Mouse (Mus musculus): ENCODE measurements at regions not wholly inside any gene's neighbourhood (a gene's known extent, or its start where the extent isn't known, plus 50 kb on each side); places are given as distances from the start of the nearest gene placed in this dataset.

- Histone ChIP-seq H3K9me3 (replicated peaks) (no peaks in the 10 kb centered on the region), H3K36me3 (no peaks in the 10 kb centered on the region), H3K4me1 (0 out of 2 replicates have a peak, but pooled peaks cover 2% of the 10 kb centered on the region), H3K4me2 (replicated peaks) (no peak overlapping the region), H3K27me3 (no peaks in the 10 kb centered on the region), H3K27ac (replicated peaks) (no peak overlapping the region), H3K4me3 (replicated peaks) (no peak overlapping the region), H3K9ac (no peak overlapping the region)
- WGBS, result 90% methylated on average over 6 of the region's 6 CpGs
- ATAC-seq (ENCODE audit: insufficient number of reproducible peaks, low FRiP score, low TSS enrichment, low read depth), result no peak
Observed at GRCm38 (mm10) chr9:101552789-101553188, 301.2 kb upstream of the Ppp2r3a start.

- no peak overlapping the region for H3K9ac ChIP-seq
- H3K27me3 ChIP-seq, result no peaks in the 10 kb centered on the region
- no peak overlapping the region for H3K27ac ChIP-seq (replicated peaks)
- no peaks in the 10 kb centered on the region for H3K36me3 ChIP-seq
- H3K4me1 ChIP-seq, result 0 out of 2 replicates have a peak, but pooled peaks cover 2% of the 10 kb centered on the region
- H3K9me3 ChIP-seq (replicated peaks), result no peaks in the 10 kb centered on the region
- WGBS, result 60% methylated on average over 3 of the region's 3 CpGs
- ATAC-seq (ENCODE audit: insufficient number of reproducible peaks, low FRiP score, low TSS enrichment, low read depth), result no peak
- H3K4me3 ChIP-seq (replicated peaks), result no peak overlapping the region
- H3K4me2 ChIP-seq (replicated peaks), result no peak overlapping the region
Observed at GRCm38 (mm10) chr9:101551256-101551655, 299.7 kb upstream of the Ppp2r3a start.

- 68% methylated on average over 10 of the region's 10 CpGs for WGBS
- H3K4me1 ChIP-seq, result no peaks in the 10 kb centered on the region
- no peak for ATAC-seq (ENCODE audit: insufficient number of reproducible peaks, low FRiP score, low TSS enrichment, low read depth)
Observed at GRCm38 (mm10) chr9:101546213-101546832, 294.7 kb upstream of the Ppp2r3a start.

GRCm38 (mm10) chr9:101518137-101518536 is 266.5 kb upstream of the Ppp2r3a start:
- no peak overlapping the region for H3K4me3 ChIP-seq (replicated peaks)
- no peaks in the 10 kb centered on the region for H3K36me3 ChIP-seq
- H3K27ac ChIP-seq (replicated peaks), result no peak overlapping the region
- no peaks in the 10 kb centered on the region for H3K27me3 ChIP-seq
- ATAC-seq (ENCODE audit: insufficient number of reproducible peaks, low FRiP score, low TSS enrichment, low read depth), result no peak
- 65% methylated on average over 7 of the region's 7 CpGs for WGBS
- no peak overlapping the region for H3K4me2 ChIP-seq (replicated peaks)
- no peaks in the 10 kb centered on the region for H3K9me3 ChIP-seq (replicated peaks)
- H3K4me1 ChIP-seq, result no peaks in the 10 kb centered on the region
- H3K9ac ChIP-seq, result no peak overlapping the region

More at GRCm38 (mm10) chr9:101546213-101546832, 294.7 kb upstream of the Ppp2r3a start:
- H3K27me3 ChIP-seq, result no peaks in the 10 kb centered on the region
- H3K9me3 ChIP-seq (replicated peaks), result no peaks in the 10 kb centered on the region
- no peak overlapping the region for H3K27ac ChIP-seq (replicated peaks)
- H3K36me3 ChIP-seq, result no peaks in the 10 kb centered on the region
- H3K4me3 ChIP-seq (replicated peaks), result no peak overlapping the region
- no peak overlapping the region for H3K9ac ChIP-seq
- no peak overlapping the region for H3K4me2 ChIP-seq (replicated peaks)

GRCm38 (mm10) chr9:101510807-101511206 is 259.2 kb upstream of the Ppp2r3a start:
- H3K27ac ChIP-seq (replicated peaks), result no peak overlapping the region
- 71% methylated on average over 3 of the region's 3 CpGs for WGBS

GRCm38 (mm10) chr9:101509196-101509595 is 257.6 kb upstream of the Ppp2r3a start:
- H3K27ac ChIP-seq (replicated peaks), result no peak overlapping the region
- no peaks in the 10 kb centered on the region for H3K4me1 ChIP-seq
- H3K4me3 ChIP-seq (replicated peaks), result no peak overlapping the region
- WGBS, result 80% methylated on average over 9 of the region's 9 CpGs
- ATAC-seq (ENCODE audit: insufficient number of reproducible peaks, low FRiP score, low TSS enrichment, low read depth), result no peak
- no peaks in the 10 kb centered on the region for H3K36me3 ChIP-seq
- H3K9me3 ChIP-seq (replicated peaks), result no peaks in the 10 kb centered on the region
- no peak overlapping the region for H3K4me2 ChIP-seq (replicated peaks)
- H3K9ac ChIP-seq, result no peak overlapping the region
- H3K27me3 ChIP-seq, result no peaks in the 10 kb centered on the region

More at GRCm38 (mm10) chr9:101510807-101511206, 259.2 kb upstream of the Ppp2r3a start:
- Histone ChIP-seq H3K4me3 (replicated peaks) (no peak overlapping the region), H3K9me3 (replicated peaks) (no peaks in the 10 kb centered on the region), H3K4me2 (replicated peaks) (no peak overlapping the region), H3K9ac (no peak overlapping the region), H3K27me3 (no peaks in the 10 kb centered on the region), H3K4me1 (no peaks in the 10 kb centered on the region), H3K36me3 (no peaks in the 10 kb centered on the region)
- no peak for ATAC-seq (ENCODE audit: insufficient number of reproducible peaks, low FRiP score, low TSS enrichment, low read depth)

GRCm38 (mm10) chr9:101507023-101507690 is 255.6 kb upstream of the Ppp2r3a start:
- H3K27me3 ChIP-seq, result no peaks in the 10 kb centered on the region
- H3K4me3 ChIP-seq (replicated peaks), result no peak overlapping the region
- WGBS, result 77% methylated on average over 6 of the region's 6 CpGs
- no peaks in the 10 kb centered on the region for H3K36me3 ChIP-seq
- H3K4me2 ChIP-seq (replicated peaks), result no peak overlapping the region
- ATAC-seq (ENCODE audit: insufficient number of reproducible peaks, low FRiP score, low TSS enrichment, low read depth), result no peak
- H3K9ac ChIP-seq, result no peak overlapping the region
- H3K27ac ChIP-seq (replicated peaks), result no peak overlapping the region
- no peaks in the 10 kb centered on the region for H3K9me3 ChIP-seq (replicated peaks)
- no peaks in the 10 kb centered on the region for H3K4me1 ChIP-seq

- Histone ChIP-seq H3K4me3 (replicated peaks) (no peak overlapping the region), H3K4me1 (no peaks in the 10 kb centered on the region), H3K27me3 (no peaks in the 10 kb centered on the region), H3K9ac (no peak overlapping the region), H3K4me2 (replicated peaks) (no peak overlapping the region), H3K9me3 (replicated peaks) (no peaks in the 10 kb centered on the region), H3K27ac (replicated peaks) (no peak overlapping the region), H3K36me3 (no peaks in the 10 kb centered on the region)
- no peak for ATAC-seq (ENCODE audit: insufficient number of reproducible peaks, low FRiP score, low TSS enrichment, low read depth)
- 58% methylated on average over 16 of the region's 16 CpGs for WGBS
Observed at GRCm38 (mm10) chr9:101501706-101502465, 250.3 kb upstream of the Ppp2r3a start.

- Histone ChIP-seq H3K36me3 (no peaks in the 10 kb centered on the region), H3K4me1 (no peaks in the 10 kb centered on the region), H3K4me3 (replicated peaks) (no peak overlapping the region), H3K27ac (replicated peaks) (no peak overlapping the region), H3K4me2 (replicated peaks) (no peak overlapping the region), H3K9ac (no peak overlapping the region), H3K9me3 (replicated peaks) (no peaks in the 10 kb centered on the region), H3K27me3 (no peaks in the 10 kb centered on the region)
- 67% methylated on average over 3 of the region's 3 CpGs for WGBS
- no peak for ATAC-seq (ENCODE audit: insufficient number of reproducible peaks, low FRiP score, low TSS enrichment, low read depth)
Observed at GRCm38 (mm10) chr9:101501036-101501435, 249.4 kb upstream of the Ppp2r3a start.

GRCm38 (mm10) chr9:101498721-101499120 is 247.1 kb upstream of the Ppp2r3a start:
- no peaks in the 10 kb centered on the region for H3K36me3 ChIP-seq
- H3K4me3 ChIP-seq (replicated peaks), result no peak overlapping the region
- H3K9me3 ChIP-seq (replicated peaks), result no peaks in the 10 kb centered on the region
- H3K4me1 ChIP-seq, result no peaks in the 10 kb centered on the region
- ATAC-seq (ENCODE audit: insufficient number of reproducible peaks, low FRiP score, low TSS enrichment, low read depth), result no peak
- H3K27me3 ChIP-seq, result no peaks in the 10 kb centered on the region
- H3K27ac ChIP-seq (replicated peaks), result no peak overlapping the region
- H3K9ac ChIP-seq, result no peak overlapping the region
- WGBS, result 94% methylated on average over 5 of the region's 5 CpGs
- no peak overlapping the region for H3K4me2 ChIP-seq (replicated peaks)

- Histone ChIP-seq H3K27me3 (no peaks in the 10 kb centered on the region), H3K9ac (no peak overlapping the region), H3K4me1 (no peaks in the 10 kb centered on the region), H3K4me3 (replicated peaks) (no peak overlapping the region), H3K36me3 (no peaks in the 10 kb centered on the region), H3K27ac (replicated peaks) (no peak overlapping the region), H3K4me2 (replicated peaks) (no peak overlapping the region), H3K9me3 (replicated peaks) (no peaks in the 10 kb centered on the region)
- 74% methylated on average over 6 of the region's 6 CpGs for WGBS
- no peak for ATAC-seq (ENCODE audit: insufficient number of reproducible peaks, low FRiP score, low TSS enrichment, low read depth)
Observed at GRCm38 (mm10) chr9:101495768-101496167, 244.2 kb upstream of the Ppp2r3a start.

Measured in embryonic facial prominence, embryonic 15.5 days (tissue).